Mouse (Mus musculus): Measurements from ENCODE around the gene Smox. TPM values are rescaled to one million over a fixed set of nuclear protein-coding genes. Genes with fewer than 3 reads are reported as not detected.

Gene Smox
- polyA plus RNA-seq, 2 experiments: 70.4 to 75.0 TPM

GRCm38 (mm10) chr2:131510531-131510930, 19.2 kb downstream of the Smox start:
- no peak overlapping the region for H3K9ac ChIP-seq (replicated peaks)
- no peak overlapping the region for H3K4me3 ChIP-seq (ENCODE audit: insufficient read depth in 1 of 2, low read depth in 2 of 2, low read length in 2 of 2)
- peaks cover 9% of the 10 kb centered on the region for H3K36me3 ChIP-seq (replicated peaks; ENCODE audit: control insufficient read depth, insufficient read depth, low read depth)
- ATAC-seq (ENCODE audit: insufficient read depth) (no peak), DNase-seq (ENCODE audit: low read depth in 3 of 3, low spot score in 3 of 3) (no peak)
- H3K27me3 ChIP-seq (ENCODE audit: control insufficient read depth, insufficient read depth, low read length): no peaks in the 10 kb centered on the region
- H3K27ac ChIP-seq: no peak overlapping the region
- no peaks in the 10 kb centered on the region for H3K9me3 ChIP-seq (ENCODE audit: control insufficient read depth, low read length)
- H3K4me2 ChIP-seq (ENCODE audit: low read depth): no peak overlapping the region
- 71% methylated on average over 5 of the region's 5 CpGs for WGBS (ENCODE audit: insufficient replicate concordance)
- no peak for TF ChIP-seq EP300 (IDR thresholded peaks at IDR 0.05; ENCODE audit: low read depth)
- peaks cover 15 to 27% of the 10 kb centered on the region in 2 experiments for H3K4me1 ChIP-seq (replicated peaks; ENCODE audit: control insufficient read depth in 2 of 2, insufficient read depth in 2 of 2, low read length in 1 of 2)

GRCm38 (mm10) chr2:131513477-131513876, 22.2 kb downstream of the Smox start:
- H3K4me1 ChIP-seq (replicated peaks; ENCODE audit: control insufficient read depth in 2 of 2, insufficient read depth in 2 of 2, low read length in 1 of 2): peaks cover 22 to 33% of the 10 kb centered on the region in 2 experiments
- no peak overlapping the region for H3K27ac ChIP-seq
- 41% methylated on average over 2 of the region's 2 CpGs for WGBS (ENCODE audit: insufficient replicate concordance)

GRCm38 (mm10) chr2:131514055-131514621, 22.8 kb downstream of the Smox start:
- DNase-seq (ENCODE audit: low read depth in 3 of 3, low spot score in 3 of 3) (no peak), ATAC-seq (ENCODE audit: insufficient read depth) (no peak)
- no peaks in the 10 kb centered on the region for H3K9me3 ChIP-seq (ENCODE audit: control insufficient read depth, low read length)
- H3K4me1 ChIP-seq (replicated peaks; ENCODE audit: control insufficient read depth in 2 of 2, insufficient read depth in 2 of 2, low read length in 1 of 2): peaks cover 28 to 33% of the 10 kb centered on the region in 2 experiments
- no peak overlapping the region for H3K9ac ChIP-seq (replicated peaks)
- no peak overlapping the region for H3K4me3 ChIP-seq (ENCODE audit: insufficient read depth in 1 of 2, low read depth in 2 of 2, low read length in 2 of 2)
- H3K27me3 ChIP-seq (ENCODE audit: control insufficient read depth, insufficient read depth, low read length): no peaks in the 10 kb centered on the region
- no peak overlapping the region for H3K4me2 ChIP-seq (ENCODE audit: low read depth)
- no peak for TF ChIP-seq EP300 (IDR thresholded peaks at IDR 0.05; ENCODE audit: low read depth)
- peak; percentile 47 for TF ChIP-seq CTCF (IDR thresholded peaks at IDR 0.05; ENCODE audit: low read depth)
- H3K27ac ChIP-seq: no peak overlapping the region
- 47% methylated on average over 4 of the region's 4 CpGs for WGBS (ENCODE audit: insufficient replicate concordance)
- peaks cover 30% of the 10 kb centered on the region for H3K36me3 ChIP-seq (replicated peaks; ENCODE audit: control insufficient read depth, insufficient read depth, low read depth)

More at GRCm38 (mm10) chr2:131513477-131513876, 22.2 kb downstream of the Smox start:
- Histone ChIP-seq H3K9ac (replicated peaks) (no peak overlapping the region), H3K36me3 (replicated peaks; ENCODE audit: control insufficient read depth, insufficient read depth, low read depth) (peaks cover 28% of the 10 kb centered on the region), H3K9me3 (ENCODE audit: control insufficient read depth, low read length) (no peaks in the 10 kb centered on the region), H3K27me3 (ENCODE audit: control insufficient read depth, insufficient read depth, low read length) (no peaks in the 10 kb centered on the region), H3K4me3 (ENCODE audit: insufficient read depth in 1 of 2, low read depth in 2 of 2, low read length in 2 of 2) (no peak overlapping the region), H3K4me2 (ENCODE audit: low read depth) (no peak overlapping the region)
- no peak for TF ChIP-seq CTCF (IDR thresholded peaks at IDR 0.05; ENCODE audit: low read depth)
- TF ChIP-seq EP300 (IDR thresholded peaks at IDR 0.05; ENCODE audit: low read depth): no peak
- DNase-seq (ENCODE audit: low read depth in 3 of 3, low spot score in 3 of 3) (no peak), ATAC-seq (ENCODE audit: insufficient read depth) (no peak)

GRCm38 (mm10) chr2:131517550-131517949, 26.3 kb downstream of the Smox start:
- no peak overlapping the region for H3K4me3 ChIP-seq (ENCODE audit: insufficient read depth in 1 of 2, low read depth in 2 of 2, low read length in 2 of 2)
- 72% methylated on average over 4 of the region's 4 CpGs for WGBS (ENCODE audit: insufficient replicate concordance)
- H3K9me3 ChIP-seq (ENCODE audit: control insufficient read depth, low read length): no peaks in the 10 kb centered on the region
- ATAC-seq (ENCODE audit: insufficient read depth): no peak
- no peak overlapping the region for H3K4me2 ChIP-seq (ENCODE audit: low read depth)
- H3K27me3 ChIP-seq (ENCODE audit: control insufficient read depth, insufficient read depth, low read length): no peaks in the 10 kb centered on the region
- H3K27ac ChIP-seq: no peak overlapping the region
- peaks cover 48% of the 10 kb centered on the region for H3K36me3 ChIP-seq (replicated peaks; ENCODE audit: control insufficient read depth, insufficient read depth, low read depth)
- H3K9ac ChIP-seq (replicated peaks): no peak overlapping the region; the same call in 1 of the 2 replicates
- H3K4me1 ChIP-seq (replicated peaks; ENCODE audit: control insufficient read depth in 2 of 2, insufficient read depth in 2 of 2, low read length in 1 of 2): peaks cover 28 to 33% of the 10 kb centered on the region in 2 experiments
- DNase-seq (ENCODE audit: low read depth in 3 of 3, low spot score in 3 of 3): no peak
- TF ChIP-seq EP300 (IDR thresholded peaks at IDR 0.05; ENCODE audit: low read depth) (no peak), CTCF (IDR thresholded peaks at IDR 0.05; ENCODE audit: low read depth) (no peak)

GRCm38 (mm10) chr2:131518790-131519189, 27.5 kb downstream of the Smox start:
- Histone ChIP-seq H3K4me1 (replicated peaks; ENCODE audit: control insufficient read depth in 2 of 2, insufficient read depth in 2 of 2, low read length in 1 of 2) (peaks cover 25 to 30% of the 10 kb centered on the region in 2 experiments), H3K9me3 (ENCODE audit: control insufficient read depth, low read length) (no peaks in the 10 kb centered on the region), H3K9ac (replicated peaks) (peak overlapping the region; percentile 25), H3K27me3 (ENCODE audit: control insufficient read depth, insufficient read depth, low read length) (no peaks in the 10 kb centered on the region), H3K4me2 (ENCODE audit: low read depth) (peak overlapping the region; percentile 40), H3K4me3 (ENCODE audit: insufficient read depth in 1 of 2, low read depth in 2 of 2, low read length in 2 of 2) (no peak overlapping the region), H3K36me3 (replicated peaks; ENCODE audit: control insufficient read depth, insufficient read depth, low read depth) (peaks cover 46% of the 10 kb centered on the region), H3K27ac (peak overlapping the region; percentile 11)
- peak; percentile 92 for ATAC-seq (ENCODE audit: insufficient read depth)
- peak; percentile 84 for TF ChIP-seq EP300 (IDR thresholded peaks at IDR 0.05; ENCODE audit: low read depth)
- no peak for TF ChIP-seq CTCF (IDR thresholded peaks at IDR 0.05; ENCODE audit: low read depth)
- 8% methylated on average over 3 of the region's 3 CpGs for WGBS (ENCODE audit: insufficient replicate concordance)
- peak; percentile 59 to 71 (median 70) for DNase-seq (ENCODE audit: low read depth in 3 of 3, low spot score in 3 of 3)

Measured in liver, embryonic 14.5 days (tissue).